Mouse (Mus musculus) heart, embryonic 11.5 days (tissue): ENCODE results near the gene Pecr. TPM values are rescaled to one million over a fixed set of nuclear protein-coding genes. Genes with fewer than 3 reads are reported as not detected.
A peak's percentile ranks its signal among the peaks of the same experiment; 100 is the strongest.
"Not testable (repeated sequence)": the region's sequence is repeated elsewhere in the genome, so short reads cannot be mapped to it uniquely, and the experiment has no call there.

ENCODE experiments used
- ATAC-seq: fragments of 200-750 bp; cut with Nextera tagmentation; replicated peaks from 2 replicates; pipeline ENCODE4 v1.8.0; 2017; ENCODE audit warnings: moderate library complexity; ENCODE audit not compliant: insufficient number of reproducible peaks, low FRiP score, low TSS enrichment
- H3K27ac ChIP-seq: fragments of 300-500 bp; sonication (generic); 2 replicates; pipeline ENCODE4 v1.5.1; 2014; ENCODE audit warnings: mild to moderate bottlenecking, low read depth, low read length
- H3K27me3 ChIP-seq: fragments of 300-500 bp; sonication (generic); 2 replicates; pipeline ENCODE4 v1.6.1; 2014; ENCODE audit warnings: mild to moderate bottlenecking, low read length, mixed read lengths; ENCODE audit not compliant: control insufficient read depth, insufficient read depth
- H3K36me3 ChIP-seq: fragments of 300-500 bp; sonication (generic); 2 replicates; pipeline ENCODE4 v1.6.1; 2014; ENCODE audit warnings: mild to moderate bottlenecking, low read length, moderate library complexity, mixed read lengths; ENCODE audit not compliant: control insufficient read depth, insufficient read depth
- H3K4me1 ChIP-seq: fragments of 300-500 bp; sonication (generic); 2 replicates; pipeline ENCODE4 v1.6.1; 2014; ENCODE audit warnings: low read length; ENCODE audit not compliant: control insufficient read depth, insufficient read depth
- H3K4me2 ChIP-seq: fragments of 300-500 bp; sonication (generic); 2 replicates; pipeline ENCODE4 v1.6.1; 2014; ENCODE audit warnings: mild to moderate bottlenecking, moderate library complexity
- H3K4me3 ChIP-seq: fragments of 300-500 bp; sonication (generic); 2 replicates; pipeline ENCODE4 v1.5.1; 2014; ENCODE audit warnings: low read depth, low read length
- H3K9ac ChIP-seq: fragments of 300-500 bp; sonication (generic); 2 replicates; pipeline ENCODE4 v1.6.1; 2014; ENCODE audit warnings: mild to moderate bottlenecking, low read depth, low read length, moderate library complexity
- H3K9me3 ChIP-seq: fragments of 300-500 bp; sonication (generic); replicated peaks from 2 replicates; pipeline ENCODE4 v1.6.1; 2016; ENCODE audit warnings: low read length; ENCODE audit not compliant: control insufficient read depth
- WGBS: fragments of 180-500 bp; shearing (Covaris S2); extraction: QIAGEN DNeasy Blood & Tissue Kit; methylation state at CpG from one replicate; pipeline ENCODE4 v1.1.7; 2014; ENCODE audit not compliant: insufficient replicate concordance; 5-methylcytosine and 5-hydroxymethylcytosine counted together
- polyA plus RNA-seq: library from polyadenylated mRNA; unstranded; fragments of >200 nt; fragmentation: Nextera tagmentation; extraction: Ambion mirVana; gene quantifications from 2 replicates; pipeline ENCODE4 v1.2.1, GENCODE M21; 2014

Pecr gene
- polyA plus RNA-seq, 1 experiment from 2014 or later, result 20.2 TPM

DNA sequence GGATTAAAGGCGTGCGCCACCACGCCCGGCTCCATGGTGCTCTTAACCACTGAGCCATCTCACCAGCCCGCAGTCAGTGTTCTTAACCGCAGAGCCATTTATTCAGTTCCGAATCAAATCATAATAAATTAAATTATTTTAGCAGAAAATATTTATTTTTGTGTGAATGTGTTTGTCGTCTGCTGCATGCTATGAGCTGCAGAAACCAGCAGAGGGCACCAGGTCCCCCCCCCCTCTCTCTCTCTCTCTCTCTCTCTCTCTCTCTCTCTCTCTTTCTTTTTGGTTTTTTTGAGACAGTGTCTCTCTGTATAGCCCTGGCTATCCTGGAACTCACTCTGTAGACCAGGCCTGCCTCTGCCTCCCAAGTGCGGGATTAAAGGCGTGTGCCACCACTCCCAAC lies 51.5 kb downstream of the Pecr start:
- H3K27me3 ChIP-seq, H3K27ac ChIP-seq, H3K36me3 ChIP-seq, H3K9ac ChIP-seq, ATAC-seq, H3K9me3 ChIP-seq, H3K4me3 ChIP-seq, H3K4me1 ChIP-seq, H3K4me2 ChIP-seq: not testable (repeated sequence)
- WGBS, result 67% methylated on average over 10 of the region's 10 CpGs

- Histone ChIP-seq H3K4me3 (no peak overlapping the region), H3K27me3 (peaks cover 7% of the 10 kb centered on the region), H3K4me1 (no peaks in the 10 kb centered on the region), H3K36me3 (no peaks in the 10 kb centered on the region), H3K4me2 (no peak overlapping the region), H3K27ac (no peak overlapping the region), H3K9ac (no peak overlapping the region), H3K9me3 (no peaks in the 10 kb centered on the region)
- 36% methylated on average over 3 of the region's 3 CpGs for WGBS
- ATAC-seq, result no peak
Observed at GRCm38 (mm10) chr1:72228974-72229373, 55.1 kb downstream of the Pecr start.

DNA sequence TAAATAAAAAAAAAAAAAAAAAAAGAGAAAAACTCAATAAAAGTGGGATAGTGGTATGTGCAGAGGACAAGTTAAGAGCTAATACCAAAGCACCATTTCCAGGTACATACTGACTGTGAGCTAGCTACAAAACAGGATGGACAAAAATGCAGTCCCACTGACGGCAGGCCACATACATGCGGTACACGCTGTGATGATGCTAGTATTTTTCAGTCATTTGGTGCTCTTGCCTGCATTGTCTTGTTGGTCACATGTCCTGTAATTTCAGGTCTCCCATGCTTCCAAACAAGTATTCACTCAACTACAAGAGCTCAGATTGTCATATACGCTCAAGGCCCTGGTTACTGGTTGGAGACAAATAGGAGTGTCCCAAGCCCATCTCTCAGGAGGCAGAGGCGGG lies 56.6 kb downstream of the Pecr start:
- no peak overlapping the region for H3K9ac ChIP-seq
- H3K4me3 ChIP-seq, result no peak overlapping the region
- WGBS, result 87% methylated on average over 5 of the region's 5 CpGs
- no peak overlapping the region for H3K4me2 ChIP-seq
- no peak for ATAC-seq
- no peaks in the 10 kb centered on the region for H3K36me3 ChIP-seq
- no peaks in the 10 kb centered on the region for H3K9me3 ChIP-seq
- H3K27me3 ChIP-seq, result peaks cover 13% of the 10 kb centered on the region
- no peak overlapping the region for H3K27ac ChIP-seq
- no peaks in the 10 kb centered on the region for H3K4me1 ChIP-seq

GRCm38 (mm10) chr1:72226887-72227481 lies 57.1 kb downstream of the Pecr start:
- WGBS, result 38% methylated on average over 4 of the region's 4 CpGs
- H3K36me3 ChIP-seq, result no peaks in the 10 kb centered on the region
- H3K27me3 ChIP-seq, result peaks cover 13% of the 10 kb centered on the region
- peak; percentile 14; the same call in 1 of the 2 replicates for ATAC-seq
- no peak overlapping the region for H3K27ac ChIP-seq
- no peaks in the 10 kb centered on the region for H3K9me3 ChIP-seq
- H3K9ac ChIP-seq, result no peak overlapping the region
- no peak overlapping the region for H3K4me3 ChIP-seq
- no peaks in the 10 kb centered on the region for H3K4me1 ChIP-seq
- H3K4me2 ChIP-seq, result no peak overlapping the region

DNA sequence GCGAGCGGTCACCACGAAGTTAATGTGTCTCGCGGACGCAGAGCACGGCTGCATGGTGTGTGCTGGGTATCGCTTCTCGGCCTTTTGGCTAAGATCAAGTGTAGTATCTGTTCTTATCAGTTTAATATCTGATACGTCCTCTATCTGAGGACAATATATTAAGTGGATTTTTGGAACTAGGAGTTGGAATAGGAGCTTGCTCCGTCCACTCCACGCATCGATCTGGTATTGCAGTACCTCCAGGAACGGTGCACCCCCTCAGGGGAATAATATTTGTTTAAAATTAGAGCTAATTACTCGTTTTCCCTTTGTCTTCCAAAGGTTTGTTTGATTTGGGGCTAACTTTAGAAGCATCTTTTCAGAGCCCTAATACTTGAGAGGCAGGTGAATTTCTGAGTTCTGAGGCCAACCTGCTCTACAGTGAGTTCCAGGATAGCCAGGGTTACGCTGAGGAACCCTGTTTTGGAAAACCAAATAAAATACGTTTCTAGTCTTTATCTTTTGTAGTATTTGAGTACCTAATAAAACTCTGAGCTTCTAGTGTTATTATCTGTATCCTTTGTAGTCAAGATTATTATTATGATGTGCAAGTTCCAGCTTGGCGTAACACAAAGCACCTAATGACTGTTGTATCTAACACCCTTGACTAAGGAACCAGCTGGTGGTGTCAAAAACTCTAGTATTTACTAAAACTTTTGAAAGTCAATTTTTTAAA lies 57.8 kb downstream of the Pecr start:
- H3K9ac ChIP-seq, result peak overlapping the region; percentile 67; the same call in 1 of the 2 replicates
- no peaks in the 10 kb centered on the region for H3K4me1 ChIP-seq
- H3K36me3 ChIP-seq, result no peaks in the 10 kb centered on the region
- peak overlapping the region; percentile 50; the same call in 1 of the 2 replicates for H3K4me3 ChIP-seq
- WGBS, result 1% methylated on average over 9 of the region's 18 CpGs
- peak overlapping the region; percentile 75 for H3K4me2 ChIP-seq
- peak; percentile 75 for ATAC-seq
- H3K27ac ChIP-seq, result no peak overlapping the region
- H3K9me3 ChIP-seq, result no peaks in the 10 kb centered on the region
- peaks cover 15% of the 10 kb centered on the region for H3K27me3 ChIP-seq

DNA sequence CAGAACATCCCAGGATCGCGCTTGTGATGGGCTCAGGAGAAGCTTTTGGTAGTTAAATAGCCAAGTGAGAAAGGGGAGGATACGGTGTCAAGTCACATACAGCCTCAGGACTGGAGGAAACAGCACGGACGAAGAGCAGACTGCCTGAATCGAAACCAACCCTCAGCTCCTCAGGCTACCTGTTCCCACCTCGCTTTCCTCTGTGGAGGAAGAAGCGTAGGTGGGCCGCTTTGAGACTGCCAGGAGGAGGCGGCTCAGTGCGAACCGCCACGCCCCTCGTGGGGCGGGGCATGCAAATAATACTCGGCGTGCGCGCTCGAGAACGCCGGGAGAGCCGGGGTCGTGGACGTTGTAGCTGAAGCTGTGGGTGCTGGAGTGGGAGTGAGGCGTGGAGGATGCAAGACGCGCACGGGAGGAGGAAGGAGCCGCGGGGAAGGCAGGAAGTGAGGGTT lies 58.4 kb downstream of the Pecr start:
- Histone ChIP-seq H3K27me3 (peaks cover 15% of the 10 kb centered on the region), H3K4me3 (peak overlapping the region; percentile 50), H3K9ac (peak overlapping the region; percentile 67; the same call in 1 of the 2 replicates), H3K4me2 (peak overlapping the region; percentile 75)
- ATAC-seq, result peak; percentile 78
- H3K36me3 ChIP-seq, H3K9me3 ChIP-seq, H3K4me1 ChIP-seq, H3K27ac ChIP-seq: not testable (repeated sequence)
- under 1% methylated on average over 25 of the region's 31 CpGs for WGBS

DNA sequence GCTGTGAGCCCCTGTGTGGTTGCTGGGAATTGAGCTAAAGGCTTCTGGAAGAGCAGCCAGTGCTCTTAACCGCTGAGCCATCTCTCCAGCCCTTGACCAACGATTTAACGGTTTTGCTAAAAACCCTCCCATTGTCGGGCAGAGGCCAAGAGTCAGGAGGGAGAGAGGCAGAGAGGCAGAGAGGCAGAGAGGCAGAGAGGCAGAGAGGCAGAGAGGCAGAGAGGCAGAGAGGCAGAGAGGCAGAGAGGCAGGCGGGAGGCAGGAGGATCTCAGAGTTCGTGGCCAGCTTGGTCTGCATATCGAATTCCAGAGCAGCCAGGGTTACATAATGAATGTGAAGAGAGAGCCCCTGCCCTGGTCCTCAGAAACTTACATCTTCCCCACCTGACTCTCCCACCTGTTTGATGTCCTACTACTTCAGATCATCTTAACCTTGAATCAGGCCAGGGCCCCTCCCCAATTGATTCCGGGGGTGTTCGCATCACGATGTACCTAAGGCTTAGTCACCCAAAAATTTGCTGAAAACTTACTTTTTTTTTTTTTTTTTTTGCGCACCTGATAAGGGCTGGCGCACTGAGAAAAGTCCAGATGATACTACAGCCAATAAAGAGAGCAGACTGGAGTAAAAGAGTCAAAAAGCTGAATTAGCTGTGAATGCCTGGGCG lies 58.9 kb downstream of the Pecr start:
- 9% methylated on average over 13 of the region's 13 CpGs for WGBS
- no peak for ATAC-seq
- peak overlapping the region; percentile 67; the same call in 1 of the 2 replicates for H3K9ac ChIP-seq
- H3K4me1 ChIP-seq, result no peaks in the 10 kb centered on the region
- peaks cover 15% of the 10 kb centered on the region for H3K27me3 ChIP-seq
- H3K9me3 ChIP-seq, result no peaks in the 10 kb centered on the region
- peak overlapping the region; percentile 75 for H3K4me2 ChIP-seq
- no peaks in the 10 kb centered on the region for H3K36me3 ChIP-seq
- H3K4me3 ChIP-seq, result peak overlapping the region; percentile 50
- H3K27ac ChIP-seq, result no peak overlapping the region

DNA sequence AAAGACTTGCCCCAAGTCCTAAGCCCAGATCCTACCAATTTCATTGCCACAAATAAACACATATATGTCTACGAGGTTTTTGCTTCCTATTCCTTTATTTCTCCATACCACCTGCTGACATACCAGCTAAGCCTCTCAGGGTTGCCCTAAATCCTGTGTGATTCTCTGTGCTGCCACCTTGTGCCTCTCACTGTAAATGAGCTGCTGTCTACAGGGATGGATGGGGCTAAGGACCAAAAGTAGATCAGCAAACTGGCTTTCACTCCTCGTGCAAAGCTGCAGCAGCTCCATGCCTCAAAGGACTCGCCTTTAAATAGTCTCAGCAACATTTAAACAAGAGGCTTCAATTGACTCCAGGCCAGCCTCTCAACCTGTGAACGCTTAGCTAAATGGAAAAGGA lies 64.1 kb downstream of the Pecr start:
- Histone ChIP-seq H3K4me3 (no peak overlapping the region), H3K36me3 (no peaks in the 10 kb centered on the region), H3K27ac (no peak overlapping the region), H3K4me1 (peaks cover 3% of the 10 kb centered on the region; the same call in 1 of the 2 replicates), H3K27me3 (peaks cover 15% of the 10 kb centered on the region), H3K9ac (no peak overlapping the region), H3K9me3 (no peaks in the 10 kb centered on the region), H3K4me2 (no peak overlapping the region)
- no peak for ATAC-seq
- 25% methylated on average over 4 of the region's 4 CpGs for WGBS
